Mouse (Mus musculus) urinary bladder, postnatal 4 days (tissue): ENCODE results near the gene Pdzrn3.

Experiments used
- DNase-seq, 2 experiments: peaks; one replicate each; pipeline ENCODE4 v3.0.0; 2021 to 2022; ENCODE audit warnings: low spot score in 2 of 2

The Pdzrn3 gene

GRCm38 (mm10) chr6:101372982-101373381, 4.7 kb downstream of the Pdzrn3 start:
- DNase-seq, result no peak

- no peak for DNase-seq
Measured at GRCm38 (mm10) chr6:101366809-101367602, 10.7 kb downstream of the Pdzrn3 start.

GRCm38 (mm10) chr6:101365795-101366194, 11.9 kb downstream of the Pdzrn3 start:
- DNase-seq, result no peak

GRCm38 (mm10) chr6:101363904-101364303, 13.8 kb downstream of the Pdzrn3 start:
- DNase-seq, result no peak

GRCm38 (mm10) chr6:101362728-101363127, 15.0 kb downstream of the Pdzrn3 start:
- DNase-seq, result no peak

GRCm38 (mm10) chr6:101362268-101362667, 15.4 kb downstream of the Pdzrn3 start:
- DNase-seq, result no peak

GRCm38 (mm10) chr6:101360211-101360737, 17.4 kb downstream of the Pdzrn3 start:
- DNase-seq, result no peak

GRCm38 (mm10) chr6:101359646-101360045, 18.1 kb downstream of the Pdzrn3 start:
- no peak for DNase-seq

- DNase-seq, result no peak
Measured at GRCm38 (mm10) chr6:101354887-101355286, 22.8 kb downstream of the Pdzrn3 start.

- DNase-seq, result no peak
Measured at GRCm38 (mm10) chr6:101354230-101354881, 23.3 kb downstream of the Pdzrn3 start.

- no peak for DNase-seq
Measured at GRCm38 (mm10) chr6:101353701-101354100, 24.0 kb downstream of the Pdzrn3 start.

GRCm38 (mm10) chr6:101352626-101353025, 25.1 kb downstream of the Pdzrn3 start:
- DNase-seq, result no peak

GRCm38 (mm10) chr6:101351100-101351499, 26.6 kb downstream of the Pdzrn3 start:
- DNase-seq, result no peak

GRCm38 (mm10) chr6:101350414-101350973, 27.2 kb downstream of the Pdzrn3 start:
- DNase-seq, result no peak

- no peak for DNase-seq
Measured at GRCm38 (mm10) chr6:101348496-101348895, 29.2 kb downstream of the Pdzrn3 start.

GRCm38 (mm10) chr6:101340051-101340450, 37.6 kb downstream of the Pdzrn3 start:
- DNase-seq, result no peak

GRCm38 (mm10) chr6:101337842-101338528, 39.7 kb downstream of the Pdzrn3 start:
- no peak for DNase-seq

- DNase-seq, result no peak
Measured at GRCm38 (mm10) chr6:101336660-101337059, 41.0 kb downstream of the Pdzrn3 start.

GRCm38 (mm10) chr6:101335744-101336143, 42.0 kb downstream of the Pdzrn3 start:
- no peak for DNase-seq

GRCm38 (mm10) chr6:101334495-101334894, 43.2 kb downstream of the Pdzrn3 start:
- DNase-seq, result no peak

GRCm38 (mm10) chr6:101330392-101330791, 47.3 kb downstream of the Pdzrn3 start:
- DNase-seq, result no peak

- DNase-seq, result no peak
Measured at GRCm38 (mm10) chr6:101329499-101329898, 48.2 kb downstream of the Pdzrn3 start.
